Comparison of ENCODE assay signal across 19 mouse cellular contexts in genomic region chr11:65909195-65909594, GRCm38 (mm10).
DNase-seq lines count a peak whose midpoint lies in the region; ATAC-seq lines count a peak whose summit lies in the region.
"Had no signal": no experiment of that assay in that cellular context is flagged by ENCODE, and none has a peak within 500 bp of the region (broad histone marks: within the 10 kb centered on the region; RNA-seq: fewer than 3 reads in every experiment).

No protein-coding gene starts in this region.

- peak overlapping the region; percentile 66 for H3K4me3 ChIP-seq in megakaryocyte, embryonic 14.5 days (replicated peaks)
- H3K4me3 ChIP-seq: embryonic facial prominence, embryonic 13.5 days; embryonic facial prominence, embryonic 15.5 days; forebrain, embryonic 13.5 days; forebrain, embryonic 15.5 days had no signal

- peaks cover 11% of the 10 kb centered on the region for H3K4me1 ChIP-seq in megakaryocyte, embryonic 14.5 days
- H3K4me1 ChIP-seq: embryonic facial prominence, embryonic 13.5 days; embryonic facial prominence, embryonic 15.5 days; forebrain, embryonic 13.5 days; forebrain, embryonic 15.5 days had no signal

- peaks cover 6% of the 10 kb centered on the region; the same call in 1 of the 2 replicates for H3K9me3 ChIP-seq in megakaryocyte, embryonic 14.5 days
- H3K9me3 ChIP-seq: embryonic facial prominence, embryonic 13.5 days; embryonic facial prominence, embryonic 15.5 days; forebrain, embryonic 13.5 days; forebrain, embryonic 15.5 days had no signal

- no peak for DNase-seq in urinary bladder, adult 2 months (ENCODE audit: low spot score)
- DNase-seq: adrenal gland, adult 8-10 months; adrenal gland, postnatal 14 days; adrenal gland, postnatal 36 days; cerebellum, adult 11-12 months; cerebellum, adult 2 months; cerebellum, adult 9-10 months; cerebellum, postnatal 10 days; cerebellum, postnatal 25 days; embryo, embryonic 11 days; forebrain, postnatal 0 days had no signal

- no peaks in the 10 kb centered on the region for H3K36me3 ChIP-seq in megakaryocyte, embryonic 14.5 days (replicated peaks; ENCODE audit: low read length)
- H3K36me3 ChIP-seq: embryonic facial prominence, embryonic 13.5 days; embryonic facial prominence, embryonic 15.5 days; forebrain, embryonic 15.5 days had no signal

- no peak for ATAC-seq in megakaryocyte, adult 5-6 weeks (ENCODE audit: poor library complexity, severe bottlenecking)
- peak; percentile 12; the same call in 1 of the 2 replicates for ATAC-seq in granulocyte monocyte progenitor cell, adult 5-6 weeks (replicated peaks; ENCODE audit: poor library complexity, severe bottlenecking)
- no peak for ATAC-seq in erythroblast, adult 5-6 weeks (replicated peaks; ENCODE audit: low FRiP score, poor library complexity, severe bottlenecking)
- ATAC-seq: forebrain, embryonic 13.5 days; forebrain, embryonic 15.5 days; forebrain, postnatal 0 days had no signal

- no peaks in the 10 kb centered on the region for H3K27me3 ChIP-seq in megakaryocyte, embryonic 14.5 days (replicated peaks)
- H3K27me3 ChIP-seq: embryonic facial prominence, embryonic 13.5 days; embryonic facial prominence, embryonic 15.5 days; forebrain, embryonic 13.5 days; forebrain, embryonic 15.5 days had no signal
